Mouse (Mus musculus) megakaryocyte, embryonic 14.5 days (primary cell): ENCODE measurements around the gene Cyfip1. TPM values are rescaled to one million over a fixed set of nuclear protein-coding genes. Genes with fewer than 3 reads are reported as not detected.
A peak's percentile ranks its signal among the peaks of the same experiment; 100 is the strongest.

ENCODE experiments used
- H3K27me3 ChIP-seq: replicated peaks from 2 replicates; pipeline ENCODE3; 2012; ENCODE audit warnings: inconsistent platforms
- H3K36me3 ChIP-seq: replicated peaks from 2 replicates; pipeline ENCODE3; 2012; ENCODE audit warnings: low read length, inconsistent platforms, mixed read lengths
- H3K4me1 ChIP-seq: 2 replicates; pipeline ENCODE4 v1.6.1; 2012; ENCODE audit warnings: inconsistent platforms
- H3K4me3 ChIP-seq: replicated peaks from 2 replicates; pipeline ENCODE3; 2012; ENCODE audit warnings: moderate library complexity, mild to moderate bottlenecking, inconsistent platforms
- H3K9me3 ChIP-seq: 2 replicates; pipeline ENCODE4 v1.6.1; 2012; ENCODE audit warnings: inconsistent platforms
- FLI1 ChIP-seq: IDR thresholded peaks from 2 replicates; pipeline ENCODE4 v1.6.1; 2012; ENCODE audit warnings: low read length, inconsistent platforms, mixed read lengths
- GATA1 ChIP-seq: IDR thresholded peaks from 3 replicates; pipeline ENCODE4 v1.6.1; 2012; ENCODE audit warnings: mixed read lengths, low read length, inconsistent platforms, borderline replicate concordance
- polyA plus RNA-seq: library from polyadenylated mRNA; stranded (reverse); fragments of >175 nt; gene quantifications from 2 replicates; pipeline ENCODE4 v1.2.3, GENCODE M21; 2012; ENCODE audit warnings: low replicate concordance; ENCODE audit not compliant: insufficient read depth

Gene Cyfip1
- polyA plus RNA-seq, 1 experiment: 10.6 TPM

GRCm38 (mm10) chr7:55927262-55927661, 85.7 kb downstream of the Cyfip1 start:
- TF ChIP-seq GATA1 (no peak), FLI1 (no peak)
- Histone ChIP-seq H3K4me3 (no peak overlapping the region), H3K9me3 (no peaks in the 10 kb centered on the region), H3K27me3 (no peaks in the 10 kb centered on the region), H3K4me1 (peaks cover 57% of the 10 kb centered on the region), H3K36me3 (peaks cover 94% of the 10 kb centered on the region)

GRCm38 (mm10) chr7:55928649-55929048, 87.1 kb downstream of the Cyfip1 start:
- H3K4me1 ChIP-seq: peaks cover 60% of the 10 kb centered on the region
- H3K36me3 ChIP-seq: peaks cover 89% of the 10 kb centered on the region
- no peaks in the 10 kb centered on the region for H3K27me3 ChIP-seq
- no peaks in the 10 kb centered on the region for H3K9me3 ChIP-seq
- TF ChIP-seq FLI1: no peak
- no peak for TF ChIP-seq GATA1
- H3K4me3 ChIP-seq: no peak overlapping the region

- TF ChIP-seq GATA1 (no peak), FLI1 (no peak)
- Histone ChIP-seq H3K27me3 (no peaks in the 10 kb centered on the region), H3K9me3 (no peaks in the 10 kb centered on the region), H3K4me3 (no peak overlapping the region), H3K4me1 (peaks cover 23% of the 10 kb centered on the region), H3K36me3 (peaks cover 76% of the 10 kb centered on the region)
Measured at GRCm38 (mm10) chr7:55935025-55935424, 93.5 kb downstream of the Cyfip1 start.

GRCm38 (mm10) chr7:55938341-55938740, 96.8 kb downstream of the Cyfip1 start:
- H3K27me3 ChIP-seq: no peaks in the 10 kb centered on the region
- TF ChIP-seq GATA1: no peak
- TF ChIP-seq FLI1: no peak
- no peaks in the 10 kb centered on the region for H3K9me3 ChIP-seq
- peaks cover 15% of the 10 kb centered on the region; the same call in 1 of the 2 replicates for H3K4me1 ChIP-seq
- no peak overlapping the region for H3K4me3 ChIP-seq
- H3K36me3 ChIP-seq: peaks cover 74% of the 10 kb centered on the region

- TF ChIP-seq GATA1 (no peak), FLI1 (no peak)
- H3K36me3 ChIP-seq: peaks cover 24% of the 10 kb centered on the region
- no peaks in the 10 kb centered on the region for H3K9me3 ChIP-seq
- peaks cover 46% of the 10 kb centered on the region for H3K4me1 ChIP-seq
- no peaks in the 10 kb centered on the region for H3K27me3 ChIP-seq
- H3K4me3 ChIP-seq: no peak overlapping the region
Measured at GRCm38 (mm10) chr7:55956054-55956453, 114.5 kb downstream of the Cyfip1 start.

- TF ChIP-seq FLI1 (no peak), GATA1 (no peak)
- Histone ChIP-seq H3K4me3 (no peak overlapping the region), H3K4me1 (peaks cover 47% of the 10 kb centered on the region), H3K9me3 (no peaks in the 10 kb centered on the region), H3K27me3 (no peaks in the 10 kb centered on the region), H3K36me3 (peaks cover 24% of the 10 kb centered on the region)
Measured at GRCm38 (mm10) chr7:55957178-55957577, 115.6 kb downstream of the Cyfip1 start.

- H3K27me3 ChIP-seq: no peaks in the 10 kb centered on the region
- H3K4me3 ChIP-seq: no peak overlapping the region
- H3K4me1 ChIP-seq: peaks cover 49% of the 10 kb centered on the region
- H3K36me3 ChIP-seq: peaks cover 24% of the 10 kb centered on the region
- TF ChIP-seq FLI1 (no peak), GATA1 (no peak)
- H3K9me3 ChIP-seq: no peaks in the 10 kb centered on the region
Measured at GRCm38 (mm10) chr7:55957916-55958315, 116.4 kb downstream of the Cyfip1 start.

GRCm38 (mm10) chr7:55959801-55960200, 118.3 kb downstream of the Cyfip1 start:
- H3K4me1 ChIP-seq: peaks cover 59% of the 10 kb centered on the region

GRCm38 (mm10) chr7:55960506-55960905, 119.0 kb downstream of the Cyfip1 start:
- Histone ChIP-seq H3K9me3 (no peaks in the 10 kb centered on the region), H3K36me3 (peaks cover 20% of the 10 kb centered on the region), H3K4me3 (no peak overlapping the region), H3K27me3 (no peaks in the 10 kb centered on the region), H3K4me1 (peaks cover 58% of the 10 kb centered on the region)
- TF ChIP-seq FLI1 (no peak), GATA1 (no peak)

More at GRCm38 (mm10) chr7:55959801-55960200, 118.3 kb downstream of the Cyfip1 start:
- Histone ChIP-seq H3K27me3 (no peaks in the 10 kb centered on the region), H3K9me3 (no peaks in the 10 kb centered on the region), H3K4me3 (no peak overlapping the region), H3K36me3 (peaks cover 21% of the 10 kb centered on the region)
- no peak for TF ChIP-seq GATA1
- no peak for TF ChIP-seq FLI1

- TF ChIP-seq GATA1: no peak
- TF ChIP-seq FLI1: peak; percentile 24; the same call in 1 of the 2 replicates
- Histone ChIP-seq H3K4me3 (peak within 1 kb of the TSS; percentile 99), H3K36me3 (peaks cover 17% of the 10 kb centered on the region), H3K27me3 (no peaks in the 10 kb centered on the region), H3K9me3 (no peaks in the 10 kb centered on the region), H3K4me1 (peaks cover 51% of the 10 kb centered on the region)
Measured at GRCm38 (mm10) chr7:55962004-55962908, 120.7 kb downstream of the Cyfip1 start, which contains the start of gene Nipa2. Nipa2 (minus strand) TSS chr7:55962476.
